Mouse (Mus musculus): ENCODE measurements around the gene Prkcg.
A peak's percentile ranks its signal among the peaks of the same experiment; 100 is the strongest.

The Prkcg gene

DNA sequence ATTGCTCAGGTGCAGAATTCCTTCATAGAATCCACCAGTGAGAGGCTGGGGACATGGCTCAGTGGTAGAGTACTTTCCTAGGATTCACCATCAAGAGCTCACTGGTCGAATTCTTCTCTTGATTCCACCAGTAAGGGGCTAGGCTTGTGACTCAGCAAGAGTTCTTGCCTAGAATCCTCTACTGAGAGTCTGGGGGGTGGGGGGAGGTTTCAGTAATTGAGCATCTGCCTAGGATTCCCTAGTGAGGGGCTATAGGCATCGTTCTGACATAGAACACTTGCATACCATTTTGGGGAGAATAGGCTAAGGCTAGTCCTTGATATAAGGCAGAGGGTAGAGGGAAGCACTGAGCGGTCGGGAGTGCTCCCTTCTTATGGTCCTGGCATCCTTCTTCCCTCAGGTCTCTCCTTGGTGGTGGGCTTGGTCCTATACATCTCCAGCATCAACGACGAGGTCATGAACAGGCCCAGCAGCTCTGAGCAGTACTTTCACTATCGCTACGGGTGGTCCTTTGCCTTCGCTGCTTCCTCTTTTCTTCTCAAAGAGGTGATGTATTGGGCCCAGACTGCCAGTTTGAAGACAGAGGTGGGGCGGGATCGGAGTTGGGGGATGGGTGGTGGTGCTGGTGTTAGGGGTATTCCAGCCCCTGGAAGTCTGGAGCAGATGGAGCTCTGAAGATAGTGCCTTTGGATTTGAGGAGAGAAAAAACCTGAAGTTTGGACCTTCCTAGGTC, 76.7 kb downstream of the Prkcg start:
- no peak for DNase-seq (ENCODE audit: low spot score)

- DNase-seq (ENCODE audit: low spot score), result no peak
These were observed 77.9 kb downstream of the Prkcg start for GRCm38 (mm10) chr7:3366705-3367516.

DNA sequence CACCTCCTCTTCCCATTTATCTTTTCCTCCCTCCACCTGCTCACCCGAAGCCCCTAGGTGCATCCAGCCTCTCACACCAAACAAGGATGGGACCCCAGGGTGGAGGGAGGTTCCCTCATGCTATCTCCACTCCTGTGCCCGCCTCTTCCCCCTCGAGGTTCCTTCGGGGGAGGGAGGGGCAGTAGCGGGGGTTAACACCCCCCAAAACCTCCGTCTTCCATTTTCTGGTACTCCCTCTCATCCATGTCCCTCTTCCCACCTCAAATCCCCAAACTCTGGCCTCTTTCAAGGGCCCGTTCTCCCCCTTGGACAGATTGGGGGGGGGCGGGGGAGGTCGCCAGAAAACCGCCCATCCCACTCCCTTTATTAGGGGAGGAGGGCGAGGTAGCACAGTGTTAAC, 78.6 kb downstream of the Prkcg start:
- no peak for DNase-seq (ENCODE audit: low spot score)

- no peak for DNase-seq (ENCODE audit: low spot score)
These were observed 79.3 kb downstream of the Prkcg start for GRCm38 (mm10) chr7:3368311-3368710.

- DNase-seq (ENCODE audit: low spot score), result no peak
These were observed 80.2 kb downstream of the Prkcg start for GRCm38 (mm10) chr7:3369189-3369588.

GRCm38 (mm10) chr7:3370407-3370806, 81.4 kb downstream of the Prkcg start:
- DNase-seq (ENCODE audit: low spot score), result no peak

DNA sequence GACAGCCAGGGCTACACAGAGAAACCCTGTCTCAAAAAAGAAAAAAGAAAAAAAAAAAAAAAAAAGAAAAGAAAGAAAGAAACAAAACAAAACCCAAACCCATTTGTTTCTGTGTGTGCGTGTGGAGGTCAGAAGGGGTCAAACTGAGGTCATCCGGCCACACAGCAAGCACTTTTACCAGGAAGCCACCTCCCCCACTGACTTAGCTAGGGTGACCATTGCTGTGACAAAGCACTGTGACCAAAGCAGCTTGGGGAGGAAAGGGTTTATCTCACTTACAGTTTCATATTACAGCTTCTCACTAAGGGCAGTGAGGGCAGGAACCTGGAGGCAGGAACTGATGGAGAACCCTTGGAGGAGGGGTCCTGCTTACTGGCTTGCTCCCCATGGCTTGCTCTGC, 83.4 kb downstream of the Prkcg start:
- DNase-seq (ENCODE audit: low spot score), result no peak

DNA sequence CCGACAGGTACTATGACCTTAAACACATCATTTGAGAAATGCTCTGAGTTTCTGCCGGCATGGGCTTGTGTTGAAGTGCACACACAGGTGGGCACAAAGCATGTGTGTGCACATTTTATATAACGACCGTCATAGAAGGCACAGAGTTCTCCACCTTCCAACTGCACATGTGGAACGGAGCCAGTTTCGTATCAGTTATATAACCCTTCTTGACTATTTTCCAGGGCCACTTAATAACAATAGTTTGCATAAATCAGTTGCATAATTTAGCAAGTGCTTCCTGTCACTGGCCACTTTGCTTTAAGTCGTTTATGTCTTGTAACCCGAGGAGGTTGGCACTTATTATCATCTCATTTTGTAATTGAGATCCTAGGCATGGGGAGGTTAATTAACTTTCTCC, 84.8 kb downstream of the Prkcg start:
- peak; percentile 35 for DNase-seq (ENCODE audit: low spot score)

GRCm38 (mm10) chr7:3376831-3377230, 87.9 kb downstream of the Prkcg start:
- peak; percentile 58 for DNase-seq (ENCODE audit: low spot score)

All from lung, postnatal 25 days (tissue).